ENCODE assay signal across 32 mouse cellular contexts in the genomic region with DNA sequence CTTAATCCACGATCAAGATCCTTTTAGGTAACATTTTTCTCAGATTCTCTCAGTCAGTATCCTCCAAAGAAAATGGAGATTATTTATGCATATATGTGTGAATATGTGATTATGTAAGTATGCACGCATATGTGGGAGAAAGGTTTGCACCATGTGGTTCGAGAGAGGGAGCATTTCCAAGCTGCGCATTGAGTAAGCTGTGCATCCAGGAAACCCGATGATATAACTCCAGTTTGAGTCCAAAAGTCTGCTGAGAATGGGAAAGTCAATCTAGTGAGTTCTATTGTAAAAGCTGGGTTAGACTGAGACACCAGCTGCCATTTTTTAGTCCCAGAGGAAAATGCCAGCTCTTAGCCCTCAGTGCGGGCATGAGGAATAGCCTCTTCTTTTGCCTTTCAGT.
DNase-seq lines count a peak whose midpoint lies in the region; ATAC-seq and TF ChIP-seq lines count a peak whose summit lies in the region.
"Had no signal": no experiment of that assay in that cellular context is flagged by ENCODE, and none has a peak within 500 bp of the region (broad histone marks: within the 10 kb centered on the region; RNA-seq: fewer than 3 reads in every experiment).

No protein-coding gene starts in this region.

- WGBS in forebrain, postnatal 0 days, result 80% methylated on average over 6 of the region's 6 CpGs
- WGBS in forebrain, embryonic 16.5 days, result 79% methylated on average over 6 of the region's 6 CpGs
- 86% methylated on average over 6 of the region's 6 CpGs for WGBS in midbrain, postnatal 0 days
- 91% methylated on average over 6 of the region's 6 CpGs for WGBS in midbrain, embryonic 15.5 days

- no peak overlapping the region for H3K4me2 ChIP-seq in forebrain, postnatal 0 days (ENCODE audit: low read depth)
- H3K4me2 ChIP-seq in forebrain, embryonic 16.5 days (ENCODE audit: low read length), result no peak overlapping the region
- H3K4me2 ChIP-seq in midbrain, postnatal 0 days (ENCODE audit: low read depth, low read length, poor library complexity, severe bottlenecking), result peak overlapping the region; percentile 45; the same call in 1 of the 2 replicates
- no peak overlapping the region; the same call in 1 of the 2 replicates for H3K4me2 ChIP-seq in midbrain, embryonic 15.5 days
- H3K4me2 ChIP-seq: heart, embryonic 11.5 days; limb, embryonic 15.5 days; liver, embryonic 13.5 days; stomach, embryonic 15.5 days had no signal

- H3K9ac ChIP-seq in forebrain, postnatal 0 days, result no peak overlapping the region
- no peak overlapping the region for H3K9ac ChIP-seq in forebrain, embryonic 16.5 days (replicated peaks; ENCODE audit: low read depth, low read length)
- H3K9ac ChIP-seq in midbrain, postnatal 0 days (replicated peaks; ENCODE audit: low read length, poor library complexity, severe bottlenecking), result no peak overlapping the region
- no peak overlapping the region for H3K9ac ChIP-seq in midbrain, embryonic 15.5 days
- H3K9ac ChIP-seq: hindbrain, embryonic 14.5 days; limb, embryonic 15.5 days; liver, embryonic 13.5 days; midbrain, embryonic 12.5 days; stomach, embryonic 15.5 days had no signal

- no peak overlapping the region for H3K4me3 ChIP-seq in forebrain, postnatal 0 days (ENCODE audit: low read depth, low read length)
- H3K4me3 ChIP-seq in forebrain, embryonic 16.5 days (replicated peaks; ENCODE audit: low read length), result no peak overlapping the region
- H3K4me3 ChIP-seq in layer of hippocampus, adult 2 months, result no peak overlapping the region
- no peak overlapping the region for H3K4me3 ChIP-seq in midbrain, postnatal 0 days (ENCODE audit: low read depth, low read length)
- no peak overlapping the region for H3K4me3 ChIP-seq in midbrain, embryonic 15.5 days
- H3K4me3 ChIP-seq: erythroblast, embryonic 14.5 days; limb, embryonic 10.5 days; limb, embryonic 15.5 days; liver, embryonic 13.5 days; megakaryocyte, embryonic 14.5 days; stomach, embryonic 15.5 days had no signal

- H3K4me1 ChIP-seq in forebrain, postnatal 0 days (ENCODE audit: insufficient read depth), result peaks cover 6% of the 10 kb centered on the region; the same call in 1 of the 2 replicates
- H3K4me1 ChIP-seq in forebrain, embryonic 16.5 days (replicated peaks; ENCODE audit: control insufficient read depth, insufficient read depth, low read length), result peaks cover 12% of the 10 kb centered on the region
- no peaks in the 10 kb centered on the region for H3K4me1 ChIP-seq in midbrain, postnatal 0 days (ENCODE audit: insufficient read depth, low read length)
- H3K4me1 ChIP-seq in midbrain, embryonic 15.5 days, result peaks cover 4% of the 10 kb centered on the region
- H3K4me1 ChIP-seq: limb, embryonic 15.5 days; liver, embryonic 13.5 days; stomach, embryonic 15.5 days had no signal

- H3K9me3 ChIP-seq in forebrain, postnatal 0 days (ENCODE audit: low read length), result no peaks in the 10 kb centered on the region
- H3K9me3 ChIP-seq in forebrain, embryonic 16.5 days (ENCODE audit: control insufficient read depth, low read length), result no peaks in the 10 kb centered on the region
- H3K9me3 ChIP-seq in midbrain, postnatal 0 days (ENCODE audit: low read length), result no peaks in the 10 kb centered on the region
- H3K9me3 ChIP-seq in midbrain, embryonic 15.5 days, result no peaks in the 10 kb centered on the region
- H3K9me3 ChIP-seq: limb, embryonic 10.5 days; limb, embryonic 15.5 days; liver, embryonic 13.5 days; megakaryocyte, embryonic 14.5 days; midbrain, embryonic 12.5 days; stomach, embryonic 15.5 days had no signal

- no peak for DNase-seq in forebrain, postnatal 0 days
- DNase-seq in layer of hippocampus, adult 2 months (ENCODE audit: low spot score in 2 of 2), result no peak
- DNase-seq in layer of hippocampus, adult 18-20 months (ENCODE audit: low spot score in 2 of 2), result no peak
- DNase-seq in midbrain, postnatal 0 days (ENCODE audit: low spot score), result no peak
- no peak for DNase-seq in heart, adult 9 months (ENCODE audit: low spot score in 2 of 2)
- DNase-seq: adrenal gland, adult 2 months; adrenal gland, postnatal 36 days; cerebellum, adult 2 months; cerebellum, postnatal 14 days; gastrocnemius, postnatal 25 days; heart, adult 11 months; heart, postnatal 36 days; kidney, adult 11 months; kidney, postnatal 14 days; layer of hippocampus, postnatal 36 days; liver, embryonic 13.5 days; lung, adult 18-20 months; lung, postnatal 4 days; thymus, postnatal 14 days had no signal

- no peaks in the 10 kb centered on the region for H3K36me3 ChIP-seq in forebrain, postnatal 0 days (ENCODE audit: insufficient read depth)
- H3K36me3 ChIP-seq in forebrain, embryonic 16.5 days (ENCODE audit: control insufficient read depth, insufficient read depth), result no peaks in the 10 kb centered on the region
- no peaks in the 10 kb centered on the region for H3K36me3 ChIP-seq in midbrain, postnatal 0 days (ENCODE audit: insufficient read depth, low read length)
- no peaks in the 10 kb centered on the region for H3K36me3 ChIP-seq in midbrain, embryonic 15.5 days (replicated peaks)
- H3K36me3 ChIP-seq: limb, embryonic 10.5 days; limb, embryonic 15.5 days; liver, embryonic 13.5 days; midbrain, embryonic 12.5 days; stomach, embryonic 15.5 days had no signal

- ATAC-seq in forebrain, postnatal 0 days, result peak; percentile 61
- no peak for ATAC-seq in forebrain, embryonic 16.5 days
- ATAC-seq in midbrain, postnatal 0 days (ENCODE audit: low FRiP score), result no peak
- no peak for ATAC-seq in midbrain, embryonic 15.5 days (replicated peaks)
- ATAC-seq: activated CD4-positive, CD25-positive, alpha-beta regulatory T cell, adult 4 months; lung, postnatal 0 days had no signal

- H3K27ac ChIP-seq in forebrain, postnatal 0 days (ENCODE audit: low read depth, low read length), result no peak overlapping the region
- H3K27ac ChIP-seq in forebrain, embryonic 16.5 days (ENCODE audit: low read length), result no peak overlapping the region
- H3K27ac ChIP-seq in layer of hippocampus, adult 2 months, result peak overlapping the region; percentile 12; the same call in 1 of the 2 replicates
- H3K27ac ChIP-seq in midbrain, postnatal 0 days (ENCODE audit: low read depth, low read length), result no peak overlapping the region
- no peak overlapping the region for H3K27ac ChIP-seq in midbrain, embryonic 15.5 days
- H3K27ac ChIP-seq: limb, embryonic 10.5 days; limb, embryonic 15.5 days; liver, embryonic 13.5 days; midbrain, embryonic 12.5 days; stomach, embryonic 15.5 days had no signal

- no peaks in the 10 kb centered on the region for H3K27me3 ChIP-seq in forebrain, postnatal 0 days (ENCODE audit: insufficient read depth, low read length)
- no peaks in the 10 kb centered on the region for H3K27me3 ChIP-seq in forebrain, embryonic 16.5 days (replicated peaks; ENCODE audit: control insufficient read depth, insufficient read depth, low read length)
- H3K27me3 ChIP-seq in midbrain, postnatal 0 days (ENCODE audit: insufficient read depth, low read length), result no peaks in the 10 kb centered on the region
- H3K27me3 ChIP-seq in midbrain, embryonic 15.5 days (replicated peaks), result no peaks in the 10 kb centered on the region
- H3K27me3 ChIP-seq: CH12.LX; limb, embryonic 15.5 days; liver, embryonic 13.5 days; midbrain, embryonic 12.5 days; stomach, embryonic 15.5 days had no signal

- no peak for TF ChIP-seq CTCF in forebrain, postnatal 0 days (IDR thresholded peaks at IDR 0.05; ENCODE audit: low read depth)
- TF ChIP-seq CTCF in layer of hippocampus, adult 2 months (conservative IDR thresholded peaks at IDR 0.05), result no peak
- no peak for TF ChIP-seq CTCF in midbrain, postnatal 0 days (IDR thresholded peaks at IDR 0.05)
